Mouse (Mus musculus) adrenal gland (tissue): ENCODE measurements at regions not wholly inside any gene's neighbourhood (a gene's known extent, or its start where the extent isn't known, plus 50 kb on each side); places are given as distances from the start of the nearest gene placed in this dataset.

Source experiments
- intact Hi-C: fragments of 180-260 bp; cut with DNase I; formaldehyde crosslinking; loops from one replicate; pipeline ENCODE4 v1.15.1; 2025

GRCm38 (mm10) chr14:88842746-88843145 lies 371.6 kb upstream of the Pcdh20 start:
- intact Hi-C loops = no loop called here

- intact Hi-C loops = loop anchor here (5.0 kb wide), 1 partner anchor 898 kb away; no protein-coding TSS in a partner anchor
Measured at GRCm38 (mm10) chr14:88805699-88806098, 334.5 kb upstream of the Pcdh20 start.

- intact Hi-C loops = no loop called here
Measured at GRCm38 (mm10) chr14:88801328-88801727, 330.1 kb upstream of the Pcdh20 start.

- intact Hi-C loops = no loop called here
Measured at GRCm38 (mm10) chr14:88800493-88800892, 329.3 kb upstream of the Pcdh20 start.
